Mouse (Mus musculus) stomach, embryonic 14.5 days (tissue): ENCODE results near the gene Fbxl17. TPM values are rescaled to one million over a fixed set of nuclear protein-coding genes. Genes with fewer than 3 reads are reported as not detected.

Experiments used
- ATAC-seq: fragments of 200-750 bp; cut with Nextera tagmentation; 2 replicates; pipeline ENCODE4 v1.8.0; 2017; ENCODE audit warnings: low read depth, moderate TSS enrichment; ENCODE audit not compliant: insufficient number of reproducible peaks, insufficient read depth, low FRiP score
- H3K27ac ChIP-seq: fragments of 300-500 bp; sonication (generic); 2 replicates; pipeline ENCODE4 v1.5.1; 2014; ENCODE audit warnings: mild to moderate bottlenecking, low read length, moderate library complexity, mixed read lengths
- H3K27me3 ChIP-seq: fragments of 300-500 bp; sonication (generic); 2 replicates; pipeline ENCODE4 v1.6.1; 2014; ENCODE audit warnings: low read length, control low read depth, mixed read lengths; ENCODE audit not compliant: control insufficient read depth, insufficient read depth
- H3K36me3 ChIP-seq: fragments of 300-500 bp; sonication (generic); 2 replicates; pipeline ENCODE4 v1.6.1; 2014; ENCODE audit warnings: mild to moderate bottlenecking, control low read depth, low read length, moderate library complexity, mixed read lengths; ENCODE audit not compliant: control insufficient read depth, insufficient read depth
- H3K4me1 ChIP-seq: fragments of 300-500 bp; sonication (generic); 2 replicates; pipeline ENCODE4 v1.6.1; 2014; ENCODE audit warnings: low read length, control low read depth, mixed read lengths; ENCODE audit not compliant: control insufficient read depth, insufficient read depth
- H3K4me2 ChIP-seq: fragments of 300-500 bp; sonication (generic); replicated peaks from 2 replicates; pipeline ENCODE4 v1.6.1; 2014; ENCODE audit warnings: low read depth, low read length, control low read depth
- H3K4me3 ChIP-seq: fragments of 300-500 bp; sonication (generic); 2 replicates; pipeline ENCODE4 v1.5.1; 2014; ENCODE audit warnings: low read depth, low read length, control low read depth
- H3K9ac ChIP-seq: fragments of 300-500 bp; sonication (generic); replicated peaks from 2 replicates; pipeline ENCODE4 v1.6.1; 2014; ENCODE audit warnings: low read depth, mild to moderate bottlenecking, control low read depth, low read length, moderate library complexity, mixed read lengths
- H3K9me3 ChIP-seq: fragments of 300-500 bp; sonication (generic); 2 replicates; pipeline ENCODE4 v1.6.1; 2016; ENCODE audit warnings: low read depth, low read length, control low read depth; ENCODE audit not compliant: control insufficient read depth
- WGBS: fragments of 180-500 bp; shearing (Covaris S2); extraction: QIAGEN DNeasy Blood & Tissue Kit; methylation state at CpG from one replicate; pipeline ENCODE4 v1.1.7; 2014; 5-methylcytosine and 5-hydroxymethylcytosine counted together
- polyA plus RNA-seq: library from polyadenylated mRNA; unstranded; fragments of >200 nt; fragmentation: Nextera tagmentation; extraction: Ambion mirVana; gene quantifications from 2 replicates; pipeline ENCODE4 v1.2.1, GENCODE M21; 2014

Gene Fbxl17
- polyA plus RNA-seq, 1 experiment from 2014 or later, result 7.5 TPM

DNA sequence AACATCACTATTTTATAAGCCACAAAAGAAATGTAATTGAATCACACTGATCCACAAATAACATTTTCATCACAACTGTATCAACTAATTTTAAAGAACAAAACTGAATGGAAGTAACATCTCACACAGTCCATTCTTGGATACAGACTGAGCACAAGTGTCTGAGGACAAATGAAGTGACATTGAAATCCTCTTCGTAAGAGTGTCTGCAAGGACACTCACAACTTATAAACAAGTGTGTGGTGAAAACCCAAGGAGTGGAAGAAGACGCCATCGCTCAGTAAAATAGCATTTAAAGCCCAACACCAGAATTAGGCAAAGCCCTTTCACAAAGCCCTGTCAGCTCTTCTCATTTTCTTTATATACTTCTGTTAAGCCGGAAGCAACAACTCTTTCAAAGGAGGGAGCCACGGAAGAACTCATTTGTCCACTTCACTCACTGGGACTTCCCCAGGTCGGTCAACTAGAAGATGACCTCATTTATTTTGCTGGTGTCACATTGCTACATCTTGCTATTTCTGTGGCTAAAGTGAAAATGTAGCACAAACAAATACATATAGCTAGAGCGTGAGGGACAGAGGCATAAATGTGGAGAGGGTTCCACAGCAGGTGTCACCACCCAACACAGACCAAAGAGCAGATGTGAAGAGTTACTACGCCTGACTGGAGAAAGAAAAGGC, 130.0 kb downstream of the Fbxl17 start:
- Histone ChIP-seq H3K4me3 (no peak overlapping the region), H3K4me2 (no peak overlapping the region), H3K9me3 (no peaks in the 10 kb centered on the region), H3K27me3 (no peaks in the 10 kb centered on the region), H3K9ac (no peak overlapping the region), H3K36me3 (no peaks in the 10 kb centered on the region), H3K27ac (no peak overlapping the region), H3K4me1 (no peaks in the 10 kb centered on the region)
- 52% methylated on average over 8 of the region's 8 CpGs for WGBS
- ATAC-seq, result no peak

- H3K9ac ChIP-seq, result no peak overlapping the region
- ATAC-seq, result no peak
- H3K9me3 ChIP-seq, result no peaks in the 10 kb centered on the region
- no peaks in the 10 kb centered on the region for H3K27me3 ChIP-seq
- no peaks in the 10 kb centered on the region for H3K36me3 ChIP-seq
- H3K4me3 ChIP-seq, result no peak overlapping the region
- no peak overlapping the region for H3K27ac ChIP-seq
- H3K4me1 ChIP-seq, result no peaks in the 10 kb centered on the region
- 88% methylated on average over 6 of the region's 6 CpGs for whole genome bisulfite sequencing
- no peak overlapping the region for H3K4me2 ChIP-seq
These were observed 132.3 kb downstream of the Fbxl17 start for GRCm38 (mm10) chr17:63367476-63367875.

GRCm38 (mm10) chr17:63366045-63366444, 133.8 kb downstream of the Fbxl17 start:
- Histone ChIP-seq H3K36me3 (no peaks in the 10 kb centered on the region), H3K4me3 (no peak overlapping the region), H3K27ac (0 out of 2 replicates have a peak overlapping the region, but pooled peaks have one; percentile 15), H3K27me3 (no peaks in the 10 kb centered on the region), H3K9ac (no peak overlapping the region), H3K9me3 (no peaks in the 10 kb centered on the region), H3K4me2 (0 out of 2 replicates have a peak overlapping the region, but pooled peaks have one; percentile 2), H3K4me1 (no peaks in the 10 kb centered on the region)
- no peak for ATAC-seq
- 40% methylated on average over 11 of the region's 11 CpGs for WGBS

GRCm38 (mm10) chr17:63364605-63365004, 135.2 kb downstream of the Fbxl17 start:
- H3K4me3 ChIP-seq, result no peak overlapping the region
- WGBS, result 81% methylated on average over 7 of the region's 7 CpGs
- no peak overlapping the region for H3K27ac ChIP-seq
- ATAC-seq, result 0 out of 2 replicates have a peak, but pooled peaks have one; percentile 28
- no peak overlapping the region for H3K4me2 ChIP-seq
- no peaks in the 10 kb centered on the region for H3K27me3 ChIP-seq
- H3K9ac ChIP-seq, result no peak overlapping the region
- no peaks in the 10 kb centered on the region for H3K4me1 ChIP-seq
- H3K36me3 ChIP-seq, result no peaks in the 10 kb centered on the region
- no peaks in the 10 kb centered on the region for H3K9me3 ChIP-seq

- ATAC-seq, result no peak
- 69% methylated on average over 3 of the region's 3 CpGs for WGBS
- no peak overlapping the region for H3K4me2 ChIP-seq
- no peak overlapping the region for H3K4me3 ChIP-seq
- no peaks in the 10 kb centered on the region for H3K27me3 ChIP-seq
- H3K27ac ChIP-seq, result no peak overlapping the region
- H3K36me3 ChIP-seq, result no peaks in the 10 kb centered on the region
- no peaks in the 10 kb centered on the region for H3K9me3 ChIP-seq
- H3K4me1 ChIP-seq, result no peaks in the 10 kb centered on the region
- no peak overlapping the region for H3K9ac ChIP-seq
These were observed 137.6 kb downstream of the Fbxl17 start for GRCm38 (mm10) chr17:63362196-63362595.

DNA sequence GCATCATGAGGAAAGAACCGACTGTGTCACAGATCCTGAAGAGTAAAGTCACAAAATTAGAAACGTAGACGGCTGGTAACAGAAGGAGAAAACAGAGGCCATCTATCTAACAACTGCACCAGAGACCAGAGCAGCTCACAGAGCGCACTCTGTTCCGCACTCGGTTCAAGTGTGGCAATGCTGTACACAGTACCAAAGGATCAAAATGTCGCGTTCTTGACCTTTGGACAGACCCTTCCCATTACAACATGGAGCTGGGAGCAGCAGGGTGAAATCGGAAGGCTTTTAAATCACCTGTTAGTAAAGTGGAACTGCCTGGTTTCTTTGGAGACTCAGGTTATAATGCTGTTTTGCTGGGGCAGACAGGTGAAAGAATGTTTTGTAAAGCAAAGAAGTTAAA, 138.1 kb downstream of the Fbxl17 start:
- no peak overlapping the region for H3K4me2 ChIP-seq
- WGBS, result 90% methylated on average over 9 of the region's 9 CpGs
- H3K27ac ChIP-seq, result no peak overlapping the region
- no peaks in the 10 kb centered on the region for H3K9me3 ChIP-seq
- H3K4me1 ChIP-seq, result no peaks in the 10 kb centered on the region
- no peak for ATAC-seq
- no peak overlapping the region for H3K9ac ChIP-seq
- H3K4me3 ChIP-seq, result no peak overlapping the region
- no peaks in the 10 kb centered on the region for H3K36me3 ChIP-seq
- H3K27me3 ChIP-seq, result no peaks in the 10 kb centered on the region

GRCm38 (mm10) chr17:63358837-63359236, 141.0 kb downstream of the Fbxl17 start:
- Histone ChIP-seq H3K27ac (no peak overlapping the region), H3K4me3 (no peak overlapping the region), H3K36me3 (no peaks in the 10 kb centered on the region), H3K9ac (no peak overlapping the region), H3K4me2 (no peak overlapping the region), H3K27me3 (no peaks in the 10 kb centered on the region), H3K9me3 (no peaks in the 10 kb centered on the region), H3K4me1 (no peaks in the 10 kb centered on the region)
- no peak for ATAC-seq
- 74% methylated on average over 1 of the region's 1 CpGs for WGBS

GRCm38 (mm10) chr17:63356202-63356601, 143.6 kb downstream of the Fbxl17 start:
- no peaks in the 10 kb centered on the region for H3K36me3 ChIP-seq
- H3K9ac ChIP-seq, result no peak overlapping the region
- H3K27ac ChIP-seq, result no peak overlapping the region
- 79% methylated on average over 3 of the region's 3 CpGs for WGBS
- no peaks in the 10 kb centered on the region for H3K27me3 ChIP-seq
- H3K4me1 ChIP-seq, result no peaks in the 10 kb centered on the region
- ATAC-seq, result no peak
- H3K4me3 ChIP-seq, result no peak overlapping the region
- H3K4me2 ChIP-seq, result no peak overlapping the region
- H3K9me3 ChIP-seq, result no peaks in the 10 kb centered on the region
